Mouse (Mus musculus) C2C12 (cell line): ENCODE results near the gene Grin2a. TPM values are rescaled to one million over a fixed set of nuclear protein-coding genes. Genes with fewer than 3 reads are reported as not detected.

Experiments
- H3K27me3 ChIP-seq: one replicate; pipeline ENCODE4 v1.6.1; 2011; ENCODE audit not compliant: control insufficient read depth, insufficient read depth, insufficient read length
- H3K36me3 ChIP-seq: one replicate; pipeline ENCODE4 v1.6.1; 2011; ENCODE audit not compliant: control insufficient read depth, insufficient read depth
- H3K4me3 ChIP-seq: one replicate; pipeline ENCODE4 v1.5.1; 2011; ENCODE audit warnings: mild to moderate bottlenecking, control low read depth; ENCODE audit not compliant: poor library complexity, insufficient read depth, severe bottlenecking
- H3K79me2 ChIP-seq: one replicate; pipeline ENCODE4 v1.6.1; 2011; ENCODE audit not compliant: control insufficient read depth, insufficient read depth
- H3K79me3 ChIP-seq: one replicate; pipeline ENCODE4 v1.6.1; 2011; ENCODE audit warnings: low read depth, control low read depth
- H3ac ChIP-seq: one replicate; pipeline ENCODE3; 2011; ENCODE audit warnings: low read depth; ENCODE audit not compliant: control insufficient read depth, insufficient read length
- CEBPB ChIP-seq: IDR thresholded peaks from one replicate; pipeline ENCODE4 v1.6.1; 2011; ENCODE audit warnings: low read depth, mild to moderate bottlenecking, control low read depth, moderate library complexity
- CTCF ChIP-seq: IDR thresholded peaks from one replicate; pipeline ENCODE4 v1.5.1; 2011; ENCODE audit not compliant: control insufficient read depth, insufficient read depth, insufficient read length
- FOSL1 ChIP-seq: IDR thresholded peaks from one replicate; pipeline ENCODE4 v1.8.0; 2011; ENCODE audit warnings: mild to moderate bottlenecking, low read length; ENCODE audit not compliant: poor library complexity, insufficient read depth, severe bottlenecking
- MAX ChIP-seq: IDR thresholded peaks from one replicate; pipeline ENCODE4 v1.6.1; 2011; ENCODE audit warnings: mild to moderate bottlenecking, control low read depth
- MYOD1 ChIP-seq: IDR thresholded peaks from one replicate; pipeline ENCODE4 v1.6.1; 2011; ENCODE audit warnings: low read depth; ENCODE audit not compliant: control insufficient read depth, insufficient read length
- MYOG ChIP-seq: IDR thresholded peaks from one replicate; pipeline ENCODE4 v1.6.1; 2011; ENCODE audit not compliant: control insufficient read depth, insufficient read length; ENCODE audit errors: extremely low read depth
- USF1 ChIP-seq: IDR thresholded peaks from one replicate; pipeline ENCODE4 v1.6.1; 2011; ENCODE audit warnings: low read depth, mild to moderate bottlenecking, control low read depth, moderate library complexity
- polyA plus RNA-seq: library from polyadenylated mRNA; unstranded; fragments of >200 nt; fragmentation: generic; extraction: Trizol; gene quantifications from one replicate; pipeline ENCODE4 v1.2.1, GENCODE M21; 2012; ENCODE audit warnings: missing spikeins

Grin2a gene
- polyA plus RNA-seq, 1 experiment = 0.01 TPM

GRCm38 (mm10) chr16:9742443-9742842 lies 252.9 kb downstream of the Grin2a start:
- no peak for TF ChIP-seq FOSL1
- no peak for TF ChIP-seq CEBPB
- TF ChIP-seq MAX = no peak
- TF ChIP-seq MYOD1 = no peak
- H3K79me2 ChIP-seq = no peaks in the 10 kb centered on the region
- no peak overlapping the region for H3K4me3 ChIP-seq
- no peaks in the 10 kb centered on the region for H3K79me3 ChIP-seq
- H3ac ChIP-seq = no peak overlapping the region
- H3K36me3 ChIP-seq = no peaks in the 10 kb centered on the region
- no peaks in the 10 kb centered on the region for H3K27me3 ChIP-seq

- TF ChIP-seq CTCF (no peak), FOSL1 (no peak), MYOG (no peak), CEBPB (no peak), MAX (no peak), MYOD1 (no peak), USF1 (no peak)
- Histone ChIP-seq H3K27me3 (no peaks in the 10 kb centered on the region), H3ac (no peak overlapping the region), H3K79me3 (no peaks in the 10 kb centered on the region), H3K79me2 (no peaks in the 10 kb centered on the region), H3K4me3 (no peak overlapping the region), H3K36me3 (no peaks in the 10 kb centered on the region)
Measured at GRCm38 (mm10) chr16:9738679-9739078, 256.7 kb downstream of the Grin2a start.

GRCm38 (mm10) chr16:9737131-9737530 lies 258.2 kb downstream of the Grin2a start:
- Histone ChIP-seq H3ac (no peak overlapping the region), H3K27me3 (no peaks in the 10 kb centered on the region)
- TF ChIP-seq MYOG (no peak), MAX (no peak), CTCF (no peak), MYOD1 (no peak), FOSL1 (no peak), CEBPB (no peak), USF1 (no peak)

DNA sequence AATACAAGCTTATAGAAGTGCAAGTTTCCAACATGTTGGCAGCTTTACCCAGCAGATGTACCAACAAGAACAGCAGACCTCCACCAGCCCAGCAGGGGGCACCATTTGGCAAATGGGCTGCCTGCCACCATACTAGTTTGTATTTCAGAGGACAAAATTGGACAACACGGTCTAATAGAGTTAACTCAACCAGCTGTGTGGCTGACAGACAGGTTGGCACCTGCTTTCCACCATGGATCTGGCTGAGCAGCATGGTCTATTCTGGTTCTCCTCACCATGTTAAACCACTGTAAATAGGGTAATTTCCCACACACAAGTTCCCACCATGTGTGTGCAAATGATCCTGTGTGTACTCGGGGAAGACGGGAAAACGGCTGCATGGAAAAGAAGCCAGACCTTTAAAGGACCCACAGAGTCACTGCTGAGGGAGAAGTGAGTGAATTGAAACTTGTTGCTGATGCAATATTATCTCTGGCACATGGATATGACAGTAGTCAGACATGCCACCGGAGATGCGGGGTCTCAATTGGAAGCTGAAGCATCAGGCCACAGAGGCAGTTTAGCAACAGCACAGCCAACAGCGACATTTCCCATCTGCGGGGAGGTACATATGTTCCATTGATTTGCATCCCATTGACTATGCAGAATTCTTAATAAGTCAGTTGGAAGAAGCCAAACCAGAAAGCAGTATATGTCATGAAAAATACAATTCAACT lies 259.8 kb downstream of the Grin2a start:
- no peaks in the 10 kb centered on the region for H3K27me3 ChIP-seq
- H3K79me3 ChIP-seq = no peaks in the 10 kb centered on the region
- H3K36me3 ChIP-seq = no peaks in the 10 kb centered on the region
- no peak overlapping the region for H3K4me3 ChIP-seq
- H3K79me2 ChIP-seq = no peaks in the 10 kb centered on the region
- H3ac ChIP-seq = no peak overlapping the region
- TF ChIP-seq USF1 (no peak), CEBPB (no peak), MYOG (no peak), CTCF (no peak), MYOD1 (no peak), MAX (no peak), FOSL1 (no peak)

More at GRCm38 (mm10) chr16:9737131-9737530, 258.2 kb downstream of the Grin2a start:
- Histone ChIP-seq H3K79me3 (no peaks in the 10 kb centered on the region), H3K79me2 (no peaks in the 10 kb centered on the region), H3K4me3 (no peak overlapping the region), H3K36me3 (no peaks in the 10 kb centered on the region)

GRCm38 (mm10) chr16:9727603-9728002 lies 267.8 kb downstream of the Grin2a start:
- no peaks in the 10 kb centered on the region for H3K27me3 ChIP-seq
- no peaks in the 10 kb centered on the region for H3K36me3 ChIP-seq
- TF ChIP-seq USF1 (no peak), MYOG (no peak), CTCF (no peak), CEBPB (no peak), MAX (no peak), MYOD1 (no peak)
- no peaks in the 10 kb centered on the region for H3K79me3 ChIP-seq
- no peaks in the 10 kb centered on the region for H3K79me2 ChIP-seq
- H3ac ChIP-seq = no peak overlapping the region
- H3K4me3 ChIP-seq = no peak overlapping the region

DNA sequence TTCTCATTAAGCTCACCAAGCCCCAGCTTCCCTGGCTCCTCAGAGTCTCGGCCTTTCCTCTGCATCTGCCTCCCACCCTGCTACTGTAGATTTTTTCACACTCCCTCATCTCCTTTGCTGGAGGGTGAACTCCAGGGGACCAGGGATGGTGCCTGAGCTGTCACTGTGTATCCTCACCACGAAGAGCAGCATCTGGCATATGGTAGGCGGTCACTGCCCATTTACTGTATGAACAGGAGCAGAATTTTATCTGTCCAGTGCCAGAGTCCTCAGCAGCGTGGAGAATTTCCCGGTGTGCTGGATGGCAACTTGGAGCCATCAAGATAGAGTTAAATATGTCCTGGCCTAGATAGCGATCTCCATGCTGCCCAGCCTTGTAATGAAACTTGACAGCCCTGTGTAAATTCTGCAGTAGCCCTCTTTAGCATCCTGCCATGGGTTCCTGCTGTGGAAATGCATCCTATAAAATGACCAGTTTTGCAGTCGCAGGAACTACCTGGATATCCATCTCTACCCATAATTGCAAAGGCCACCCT lies 269.7 kb downstream of the Grin2a start:
- H3K79me3 ChIP-seq = no peaks in the 10 kb centered on the region
- H3K36me3 ChIP-seq = no peaks in the 10 kb centered on the region
- H3K4me3 ChIP-seq = no peak overlapping the region
- no peaks in the 10 kb centered on the region for H3K27me3 ChIP-seq
- H3K79me2 ChIP-seq = no peaks in the 10 kb centered on the region
- TF ChIP-seq MAX (no peak), MYOD1 (no peak), CEBPB (no peak), CTCF (no peak), MYOG (no peak)
- no peak overlapping the region for H3ac ChIP-seq
